Mouse (Mus musculus): Measurements from ENCODE around the gene Itgb2.

The Itgb2 gene

GRCm38 (mm10) chr10:77517066-77517620 is 12.9 kb upstream of the Itgb2 start:
- DNase-seq, result peak; percentile 73 to 80

GRCm38 (mm10) chr10:77517801-77518200 is 12.3 kb upstream of the Itgb2 start:
- peak; percentile 72 to 89 for DNase-seq

- DNase-seq, result peak in 1 of 2 experiments; percentile 58
Measured at GRCm38 (mm10) chr10:77519191-77519590, 10.9 kb upstream of the Itgb2 start.

GRCm38 (mm10) chr10:77520497-77520896 is 9.6 kb upstream of the Itgb2 start:
- DNase-seq, result peak in 1 of 2 experiments; percentile 13

GRCm38 (mm10) chr10:77522021-77522731 is 7.9 kb upstream of the Itgb2 start:
- peak in 1 of 2 experiments; percentile 37 for DNase-seq

GRCm38 (mm10) chr10:77522746-77523145 is 7.3 kb upstream of the Itgb2 start:
- peak in 1 of 2 experiments; percentile 32 for DNase-seq

GRCm38 (mm10) chr10:77523321-77523720 is 6.7 kb upstream of the Itgb2 start:
- DNase-seq, result peak; percentile 50 to 64

- DNase-seq, result peak in 1 of 2 experiments; percentile 25
Measured at GRCm38 (mm10) chr10:77526488-77526887, 3.6 kb upstream of the Itgb2 start.

- peak in 1 of 2 experiments; percentile 8 for DNase-seq
Measured at GRCm38 (mm10) chr10:77528634-77529033, 1.4 kb upstream of the Itgb2 start.

- DNase-seq, result peak in 1 of 2 experiments; percentile 19
Measured at GRCm38 (mm10) chr10:77531026-77532019, 1.3 kb downstream of the Itgb2 start.

- peak in 1 of 2 experiments; percentile 12 for DNase-seq
Measured at GRCm38 (mm10) chr10:77532020-77532413, 2.0 kb downstream of the Itgb2 start.

- DNase-seq, result peak in 1 of 2 experiments; percentile 26
Measured at GRCm38 (mm10) chr10:77536727-77537126, 6.7 kb downstream of the Itgb2 start.

GRCm38 (mm10) chr10:77537215-77538209 is 7.5 kb downstream of the Itgb2 start:
- DNase-seq, result peak in 1 of 2 experiments; percentile 5

GRCm38 (mm10) chr10:77539320-77539945 is 9.4 kb downstream of the Itgb2 start:
- peak in 1 of 2 experiments; percentile 30 for DNase-seq

- DNase-seq, result peak in 1 of 2 experiments; percentile 27
Measured at GRCm38 (mm10) chr10:77540576-77541102, 10.6 kb downstream of the Itgb2 start.

GRCm38 (mm10) chr10:77541864-77542666 is 12.0 kb downstream of the Itgb2 start:
- DNase-seq, result peak; percentile 32 to 72

- DNase-seq, result peak; percentile 52 to 64
Measured at GRCm38 (mm10) chr10:77543226-77543625, 13.2 kb downstream of the Itgb2 start.

- DNase-seq, result peak in 1 of 2 experiments; percentile 40
Measured at GRCm38 (mm10) chr10:77544916-77545315, 14.9 kb downstream of the Itgb2 start.

- peak in 1 of 2 experiments; percentile 26 for DNase-seq
Measured at GRCm38 (mm10) chr10:77548576-77548975, 18.5 kb downstream of the Itgb2 start.

- DNase-seq, result no peak
Measured at GRCm38 (mm10) chr10:77550874-77551273, 20.8 kb downstream of the Itgb2 start.

Data from kidney, postnatal 25 days (tissue).